Mouse (Mus musculus) cortical plate, adult 2 months (tissue): ENCODE measurements around the gene Glis2. TPM values are rescaled to one million over a fixed set of nuclear protein-coding genes. Genes with fewer than 3 reads are reported as not detected.

Source experiments
- H3K27ac ChIP-seq: fragments of 200-500 bp; 2 replicates; pipeline ENCODE4 v1.5.1; 2012; ENCODE audit warnings: low read length, control low read depth, inconsistent platforms; ENCODE audit not compliant: insufficient read depth
- H3K4me1 ChIP-seq: fragments of 200-500 bp; 2 replicates; pipeline ENCODE4 v1.6.1; 2011; ENCODE audit warnings: low read length; ENCODE audit not compliant: control insufficient read depth, insufficient read depth
- H3K4me3 ChIP-seq: fragments of 200-500 bp; 2 replicates; pipeline ENCODE4 v1.5.1; 2011; ENCODE audit warnings: mild to moderate bottlenecking, low read length, control low read depth; ENCODE audit not compliant: insufficient read depth
- CTCF ChIP-seq: fragments of 200-500 bp; IDR thresholded peaks from 2 replicates; pipeline ENCODE4 v1.5.1; 2011; ENCODE audit warnings: mild to moderate bottlenecking, control low read depth, low read length; ENCODE audit not compliant: insufficient read depth; ENCODE audit errors: extremely low read depth
- POLR2A ChIP-seq: fragments of 200-500 bp; IDR thresholded peaks from 2 replicates; pipeline ENCODE4 v1.6.1; 2011; ENCODE audit warnings: mild to moderate bottlenecking, low read length, control low read depth; ENCODE audit not compliant: insufficient read depth; ENCODE audit errors: extremely low read depth
- polyA plus RNA-seq: library from polyadenylated mRNA; depleted of rRNA; stranded (reverse); fragments of >200 nt; gene quantifications from 2 replicates; pipeline ENCODE4 v1.2.3, GENCODE M21; 2012; rRNA removed

Glis2 gene
- polyA plus RNA-seq, 1 experiment: 17.3 TPM

DNA sequence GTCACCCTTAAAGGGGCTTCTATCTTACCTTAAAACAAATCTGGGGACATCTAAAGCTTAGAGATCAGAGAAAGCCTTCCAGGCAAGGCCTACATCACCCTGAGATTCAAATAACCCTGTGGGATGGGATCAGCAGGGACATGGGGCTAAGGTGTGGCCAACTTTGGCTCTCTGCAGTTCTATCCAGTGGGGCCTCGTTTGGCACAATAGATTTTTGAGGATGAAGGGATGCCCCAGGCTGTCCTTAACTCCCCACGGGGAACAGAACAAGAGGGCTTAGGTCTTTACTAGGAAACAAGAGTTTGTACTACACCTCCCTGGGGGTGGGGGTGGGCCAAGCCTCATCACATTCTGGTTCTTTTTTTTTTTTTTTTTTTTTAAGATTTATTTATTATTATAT is 64.8 kb downstream of the Glis2 start:
- Histone ChIP-seq H3K27ac (no peak overlapping the region; the same call in 1 of the 2 replicates), H3K4me3 (no peak overlapping the region), H3K4me1 (peaks cover 6% of the 10 kb centered on the region; the same call in 1 of the 2 replicates)
- no peak for TF ChIP-seq POLR2A
- TF ChIP-seq CTCF: no peak

GRCm38 (mm10) chr16:4661605-4662004 is 67.1 kb downstream of the Glis2 start:
- peaks cover 2% of the 10 kb centered on the region; the same call in 1 of the 2 replicates for H3K4me1 ChIP-seq
- no peak overlapping the region for H3K4me3 ChIP-seq
- H3K27ac ChIP-seq: no peak overlapping the region
- no peak for TF ChIP-seq POLR2A
- TF ChIP-seq CTCF: no peak

DNA sequence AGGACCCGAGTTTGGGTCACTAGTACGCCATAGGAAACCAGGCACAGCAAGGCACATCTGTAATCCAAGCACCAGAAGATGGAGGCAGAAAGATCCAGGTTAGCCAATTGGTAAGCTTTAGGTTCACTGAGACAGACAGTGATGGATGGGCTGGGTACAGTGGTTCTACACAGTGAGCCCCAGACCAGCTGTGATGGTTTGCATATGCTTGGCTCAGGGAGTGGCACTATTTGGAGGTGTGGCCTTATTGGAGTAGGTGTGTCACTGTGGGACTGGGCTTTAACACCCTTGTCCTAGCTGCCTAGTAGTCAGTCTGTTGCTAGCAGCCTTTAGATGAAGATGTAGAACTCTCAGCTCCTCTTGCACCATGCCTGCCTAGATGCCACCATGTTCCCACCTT is 69.3 kb downstream of the Glis2 start:
- 0 out of 2 replicates have a peak, but pooled peaks cover 2% of the 10 kb centered on the region for H3K4me1 ChIP-seq
- TF ChIP-seq CTCF (no peak), POLR2A (no peak)
- no peak overlapping the region for H3K4me3 ChIP-seq
- H3K27ac ChIP-seq: no peak overlapping the region

DNA sequence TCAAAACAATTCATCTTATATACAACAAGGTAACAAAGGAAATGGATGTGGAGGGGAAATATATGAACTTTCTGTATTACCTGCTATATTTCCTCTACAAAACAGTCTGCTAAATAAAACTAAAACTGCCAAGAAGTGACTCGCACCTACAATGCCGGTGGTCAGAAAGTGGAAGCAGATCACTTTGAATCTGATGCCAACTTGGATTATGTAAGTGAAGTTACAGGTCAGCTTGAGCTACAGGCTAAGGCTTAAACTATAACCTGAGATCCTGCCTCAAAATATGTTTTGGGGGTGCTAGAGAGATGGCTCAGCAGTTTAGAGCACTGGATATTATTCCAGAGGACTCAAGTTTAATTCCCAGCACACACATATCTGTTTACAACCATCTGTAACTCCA is 71.2 kb downstream of the Glis2 start:
- Histone ChIP-seq H3K4me3 (no peak overlapping the region), H3K4me1 (no peaks in the 10 kb centered on the region), H3K27ac (no peak overlapping the region)
- TF ChIP-seq POLR2A: no peak
- TF ChIP-seq CTCF: no peak

DNA sequence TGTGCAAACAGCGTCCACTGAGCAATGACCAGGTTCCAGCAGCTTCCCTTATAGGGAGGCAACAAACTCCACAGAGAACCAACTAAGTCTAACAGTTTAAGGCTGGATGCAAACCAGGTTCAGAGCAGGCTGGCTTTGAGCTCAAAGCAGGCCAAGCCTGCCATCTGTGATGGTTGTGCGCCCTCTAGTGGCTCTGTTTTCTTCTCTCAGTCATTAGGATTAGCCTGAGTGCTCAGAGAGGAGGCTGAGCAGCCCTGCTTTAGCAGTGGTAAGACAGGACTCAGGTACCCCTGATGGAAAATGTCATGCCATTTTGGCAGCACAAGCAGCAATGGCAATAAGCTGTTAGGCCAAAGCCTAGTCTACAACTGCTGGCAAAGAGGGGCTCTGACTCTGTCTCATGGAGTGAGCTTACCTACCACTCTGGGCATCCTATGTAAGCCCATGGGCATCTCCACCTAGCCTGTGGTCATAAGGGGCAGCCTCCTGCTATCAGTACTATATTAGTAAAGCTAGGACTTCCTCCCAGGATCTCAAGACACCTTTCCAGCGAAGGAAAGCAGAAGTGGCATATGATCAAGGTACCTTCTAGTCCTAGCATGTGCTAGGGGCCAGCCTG is 72.8 kb downstream of the Glis2 start:
- no peak overlapping the region for H3K4me3 ChIP-seq
- peak; percentile 97 for TF ChIP-seq CTCF
- TF ChIP-seq POLR2A: no peak
- H3K4me1 ChIP-seq: no peaks in the 10 kb centered on the region
- no peak overlapping the region for H3K27ac ChIP-seq

GRCm38 (mm10) chr16:4670317-4670716 is 75.8 kb downstream of the Glis2 start:
- Histone ChIP-seq H3K27ac (no peak overlapping the region), H3K4me3 (no peak overlapping the region), H3K4me1 (no peaks in the 10 kb centered on the region)
- TF ChIP-seq CTCF: no peak
- TF ChIP-seq POLR2A: no peak

GRCm38 (mm10) chr16:4674091-4674490 is 79.6 kb downstream of the Glis2 start:
- Histone ChIP-seq H3K27ac (no peak overlapping the region), H3K4me1 (0 out of 2 replicates have a peak, but pooled peaks cover 2% of the 10 kb centered on the region), H3K4me3 (no peak overlapping the region)
- TF ChIP-seq CTCF (no peak), POLR2A (no peak)

Other genes with a start within 250 kb of the Glis2 start
- 29.7 and 33.1 TPM in 2 replicates for gene Adcy9, start 174.2 kb upstream of the Glis2 start, polyA plus RNA-seq
- gene Srl, start 52.9 kb upstream of the Glis2 start, polyA plus RNA-seq: 7.4 and 9.6 TPM in 2 replicates
- gene Tfap4, start 34.9 kb upstream of the Glis2 start, polyA plus RNA-seq: 3.9 and 5.0 TPM in 2 replicates
- 99.3 and 101 TPM in 2 replicates for gene Pam16, start 30.3 kb downstream of the Glis2 start, polyA plus RNA-seq
- gene Vasn, start 45.2 kb downstream of the Glis2 start, polyA plus RNA-seq: 10.1 and 11.2 TPM in 2 replicates
- 48.8 and 50.6 TPM in 2 replicates for gene Dnaja3, start 45.3 kb downstream of the Glis2 start, polyA plus RNA-seq
- gene Coro7, start 85.1 kb downstream of the Glis2 start, polyA plus RNA-seq: 103 and 104 TPM in 2 replicates
- 25.5 and 25.7 TPM in 2 replicates for gene Nmral1, start 124.6 kb downstream of the Glis2 start, polyA plus RNA-seq
- 108 TPM in 2 replicates for gene Hmox2, start 131.6 kb downstream of the Glis2 start, polyA plus RNA-seq
- gene Cdip1, start 195.6 kb downstream of the Glis2 start, polyA plus RNA-seq: 203 and 214 TPM in 2 replicates
- gene 4930562C15Rik, start 240.7 kb downstream of the Glis2 start, polyA plus RNA-seq: not detected in 2 replicates